Mouse (Mus musculus): ENCODE results near the gene Tpd52l2. TPM values are rescaled to one million over a fixed set of nuclear protein-coding genes. Genes with fewer than 3 reads are reported as not detected.

Tpd52l2 gene
- total RNA-seq, 2 experiments from 2014 or later: 63.9 to 65.2 TPM

GRCm38 (mm10) chr2:181537444-181538047 lies 40.6 kb downstream of the Tpd52l2 start:
- DNase-seq: peak; percentile 43 to 44

- DNase-seq: no peak
Observed at GRCm38 (mm10) chr2:181541761-181542380, 44.9 kb downstream of the Tpd52l2 start.

GRCm38 (mm10) chr2:181546142-181546541 lies 49.2 kb downstream of the Tpd52l2 start:
- DNase-seq: no peak

- DNase-seq: no peak
Observed at GRCm38 (mm10) chr2:181548227-181548626, 51.3 kb downstream of the Tpd52l2 start.

- no peak for DNase-seq
Observed at GRCm38 (mm10) chr2:181548682-181549081, 51.7 kb downstream of the Tpd52l2 start.

GRCm38 (mm10) chr2:181550233-181550632 lies 53.3 kb downstream of the Tpd52l2 start:
- DNase-seq: no peak

GRCm38 (mm10) chr2:181553772-181554171 lies 56.8 kb downstream of the Tpd52l2 start:
- DNase-seq: no peak

GRCm38 (mm10) chr2:181567338-181567737 lies 70.4 kb downstream of the Tpd52l2 start:
- DNase-seq: no peak

Other genes starting within 250 kb of the Tpd52l2 start
- gene Gmeb2, start 209.1 kb upstream of the Tpd52l2 start, total RNA-seq (2021): 1 to 10 TPM; 8.9 to 9.5 TPM
- under 1 TPM in 1 of 2 experiments, not detected in 1; 0.41 TPM for gene Stmn3, start 182.6 kb upstream of the Tpd52l2 start, total RNA-seq (2021)
- gene Rtel1, start 177.4 kb upstream of the Tpd52l2 start, total RNA-seq (2021): 10 to 100 TPM in 1 of 2 experiments, 1 to 10 TPM in 1; 7.2 to 11.3 TPM
- gene Zgpat, start 132.2 kb upstream of the Tpd52l2 start, total RNA-seq (2021): 10 to 100 TPM; 15.3 to 18.0 TPM
- gene Arfrp1, start 131.7 kb upstream of the Tpd52l2 start, total RNA-seq (2021): 10 to 100 TPM; 50.7 to 65.7 TPM
- 1 to 10 TPM; 3.3 to 6.3 TPM for gene Lime1, start 117.1 kb upstream of the Tpd52l2 start, total RNA-seq (2021)
- gene Zbtb46, start 37.7 kb upstream of the Tpd52l2 start, total RNA-seq (2021): 10 to 100 TPM in 1 of 2 experiments, 1 to 10 TPM in 1; 9.4 to 11.2 TPM
- not detected for gene Abhd16b, start 3.9 kb upstream of the Tpd52l2 start, total RNA-seq (2021)
- 10 to 100 TPM; 59.0 to 64.0 TPM for gene Dnajc5, start 23.3 kb downstream of the Tpd52l2 start, total RNA-seq (2021)
- gene Uckl1, start 87.8 kb downstream of the Tpd52l2 start, total RNA-seq (2021): 10 to 100 TPM; 32.5 to 34.1 TPM
- gene Prpf6, start 94.7 kb downstream of the Tpd52l2 start, total RNA-seq (2021): 10 to 100 TPM; 35.9 to 37.7 TPM
- gene Zfp512b, start 95.7 kb downstream of the Tpd52l2 start, total RNA-seq (2021): 10 to 100 TPM in 1 of 2 experiments, 1 to 10 TPM in 1; 9.7 to 10.8 TPM
- gene Samd10, start 102.1 kb downstream of the Tpd52l2 start, total RNA-seq (2021): 1 to 10 TPM; 1.6 to 2.3 TPM
- not detected for gene Gm29797, start 159.9 kb downstream of the Tpd52l2 start, total RNA-seq (2021)
- gene Sox18, start 174.5 kb downstream of the Tpd52l2 start, total RNA-seq (2021): 10 to 100 TPM; 38.7 to 49.6 TPM
- 1 to 10 TPM; 5.1 to 5.8 TPM for gene Tcea2, start 183.2 kb downstream of the Tpd52l2 start, total RNA-seq (2021)
- gene Rgs19, start 196.8 kb downstream of the Tpd52l2 start, total RNA-seq (2021): 1 to 10 TPM; 7.4 to 7.7 TPM
- not detected for gene Lkaaear1, start 201.3 kb downstream of the Tpd52l2 start, total RNA-seq (2021)
- gene Oprl1, start 217.9 kb downstream of the Tpd52l2 start, total RNA-seq (2021): not detected

Data from heart, adult 18-20 months (tissue).